Mouse (Mus musculus) megakaryocyte, embryonic 14.5 days (primary cell): ENCODE measurements around the gene Trim11.

Experiments
- FLI1 ChIP-seq: IDR thresholded peaks from 2 replicates; pipeline ENCODE4 v1.6.1; 2012; ENCODE audit warnings: low read length, inconsistent platforms, mixed read lengths
- GATA1 ChIP-seq: IDR thresholded peaks from 3 replicates; pipeline ENCODE4 v1.6.1; 2012; ENCODE audit warnings: mixed read lengths, low read length, inconsistent platforms, borderline replicate concordance

DNA sequence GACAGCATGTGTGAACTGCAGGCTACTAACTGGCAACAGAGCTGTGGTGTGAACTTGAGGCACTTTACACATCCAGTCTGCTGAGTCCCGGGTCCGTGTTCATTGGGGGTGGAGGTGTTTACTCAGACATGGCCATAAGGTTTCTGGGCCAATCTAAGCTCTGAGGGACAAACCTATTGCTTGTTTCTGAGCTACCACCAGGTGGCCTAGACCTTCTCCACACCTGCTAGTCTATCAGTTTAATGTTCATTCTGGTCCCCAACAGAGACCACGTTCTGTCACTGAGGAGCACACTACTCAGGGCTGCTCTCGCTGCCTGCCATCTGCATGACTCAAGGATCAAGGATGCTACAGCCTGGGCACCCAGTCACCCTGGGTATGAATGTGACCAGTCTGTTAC lies 46.3 kb upstream of the Trim11 start:
- TF ChIP-seq GATA1: no peak
- TF ChIP-seq FLI1: no peak
